Mouse (Mus musculus) embryo, embryonic 9.5 days (tissue): Measurements from ENCODE around the gene Mum1.

ENCODE experiments used
- DNase-seq: peaks from one replicate; pipeline ENCODE4 v3.0.0-alpha.2; 2017; ENCODE audit errors: extremely low spot score

Mum1 gene

GRCm38 (mm10) chr10:80271186-80271843 lies 45.1 kb downstream of the Mum1 start:
- no peak for DNase-seq

DNA sequence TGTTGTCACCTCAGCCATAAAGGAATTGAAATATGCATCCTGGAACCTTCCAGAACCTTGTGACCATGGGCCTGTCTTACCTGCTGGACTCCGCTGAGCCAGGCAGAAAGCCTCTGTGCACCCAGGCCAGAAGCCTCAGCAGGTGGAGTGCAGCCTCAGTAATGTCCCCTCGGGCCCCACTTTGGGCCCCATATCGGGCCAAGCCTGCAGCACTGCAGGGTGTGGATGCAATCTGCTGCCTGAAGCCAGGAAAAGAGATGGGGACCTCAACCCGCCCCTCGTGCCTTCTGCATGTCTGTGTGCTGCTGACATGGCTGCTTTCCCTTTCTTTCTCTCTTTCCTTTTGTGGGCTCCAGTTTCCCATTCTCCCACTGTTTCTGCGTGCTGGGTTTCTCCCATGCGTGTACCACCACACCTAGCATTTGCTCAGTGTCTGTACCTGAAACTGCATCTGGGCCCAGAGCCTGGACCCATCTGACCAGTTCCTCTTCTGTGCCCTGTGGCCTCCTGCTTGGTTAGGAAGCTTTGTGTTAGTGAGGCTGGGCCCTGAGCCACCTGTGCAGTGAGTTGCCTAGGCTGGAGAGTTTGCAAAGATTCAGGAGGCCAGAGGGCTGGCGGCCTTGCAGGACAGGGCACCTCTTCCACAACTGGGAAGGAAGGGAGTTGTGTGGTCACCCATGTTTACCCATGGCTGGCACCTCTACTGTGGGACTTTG lies 45.8 kb downstream of the Mum1 start:
- no peak for DNase-seq

DNA sequence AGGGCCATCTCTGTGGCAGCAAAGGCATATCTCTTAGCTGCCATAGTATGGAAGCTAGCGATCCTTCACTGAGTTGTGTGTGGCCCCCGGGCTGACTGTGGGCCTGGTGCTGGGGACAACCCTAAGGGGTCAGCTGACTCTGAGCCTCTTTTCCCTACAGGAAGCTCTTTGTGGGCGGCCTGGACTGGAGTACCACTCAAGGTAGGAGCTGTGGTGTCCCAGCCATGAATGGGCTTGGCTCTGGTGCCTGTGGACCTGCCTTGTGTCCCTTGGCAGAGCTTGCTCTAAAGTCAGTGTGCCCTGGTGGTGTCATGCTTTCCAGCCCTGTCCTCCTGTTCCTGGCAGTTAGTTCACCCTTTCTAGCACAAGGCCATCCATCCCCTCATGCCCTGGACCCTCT lies 47.6 kb downstream of the Mum1 start:
- DNase-seq, result no peak

DNA sequence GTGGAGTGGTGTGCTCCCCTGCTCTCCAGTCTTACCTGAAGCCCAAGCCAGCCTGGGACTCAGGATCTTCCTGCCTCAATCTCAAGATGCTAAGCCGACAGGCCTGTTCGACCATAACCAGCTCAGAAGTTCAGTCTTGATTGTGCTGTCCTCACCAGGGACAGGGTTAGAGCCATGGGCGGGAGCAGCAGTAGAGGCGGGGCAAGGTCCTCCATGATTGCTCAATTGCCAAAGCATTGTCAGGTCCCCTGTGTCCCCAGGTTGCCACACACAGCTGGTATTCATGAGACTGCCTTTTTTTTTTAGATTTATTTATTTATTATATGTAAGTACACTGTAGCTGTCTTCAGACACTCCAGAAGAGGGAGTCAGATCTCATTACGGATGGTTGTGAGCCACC lies 50.0 kb downstream of the Mum1 start:
- no peak for DNase-seq

DNA sequence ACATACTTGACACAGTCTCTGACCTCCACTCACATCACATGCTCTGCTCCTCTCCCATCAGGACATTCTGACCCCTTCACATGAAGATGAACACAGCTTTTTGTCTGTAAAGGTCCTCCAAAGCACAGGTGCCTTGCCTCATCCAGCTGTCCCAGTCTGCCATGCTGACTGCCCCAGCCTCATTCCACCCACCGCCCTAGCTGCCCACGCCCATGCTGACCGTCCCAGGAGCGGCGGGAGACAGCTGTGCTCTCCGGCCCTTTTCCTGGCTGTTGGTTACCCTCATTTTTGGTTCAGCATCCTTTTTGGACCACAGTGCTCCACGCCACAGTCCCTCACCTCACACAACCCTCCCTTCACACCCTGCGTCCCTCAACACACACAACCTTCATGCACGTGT lies 52.2 kb downstream of the Mum1 start:
- DNase-seq, result no peak

DNA sequence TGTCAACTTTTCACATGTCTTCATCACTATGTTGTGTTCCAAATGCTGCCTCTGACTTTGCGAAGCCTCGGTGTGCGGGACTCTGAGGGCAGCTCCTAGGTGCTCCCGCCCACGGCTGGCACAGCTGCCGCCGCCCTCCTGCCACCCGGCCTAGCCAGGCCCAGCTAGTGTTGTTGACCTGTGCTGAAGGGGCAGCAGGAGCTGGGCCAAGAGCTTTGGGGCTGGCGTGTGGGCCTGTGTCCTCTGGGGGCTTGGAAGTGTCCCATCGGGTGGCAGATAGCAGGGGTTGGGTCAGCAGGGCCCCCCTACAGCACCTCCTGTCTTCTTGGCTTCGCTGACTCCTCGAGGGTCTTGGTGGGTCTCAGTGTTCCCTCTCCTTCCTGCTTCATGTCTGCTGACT lies 53.0 kb downstream of the Mum1 start:
- no peak for DNase-seq

DNA sequence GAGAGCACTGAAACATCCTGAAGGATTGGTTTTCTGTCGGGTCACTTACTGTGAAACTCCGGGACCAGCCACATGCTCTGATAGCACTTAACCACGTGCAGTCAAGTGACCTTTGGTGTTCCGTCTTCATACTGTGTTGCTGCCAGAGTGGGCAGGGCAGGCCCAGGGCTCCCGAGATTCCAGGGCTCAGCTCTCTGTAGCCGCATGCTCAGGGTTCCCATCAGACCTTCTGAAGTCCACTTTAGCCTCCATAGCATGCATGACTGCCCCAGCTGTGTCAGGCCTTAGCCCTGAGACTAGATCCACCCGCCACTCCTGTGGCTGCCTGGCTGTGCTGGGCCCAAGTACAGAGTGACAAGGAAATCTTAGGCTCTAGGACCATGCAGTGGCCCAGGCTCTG lies 55.1 kb downstream of the Mum1 start:
- DNase-seq, result no peak

DNA sequence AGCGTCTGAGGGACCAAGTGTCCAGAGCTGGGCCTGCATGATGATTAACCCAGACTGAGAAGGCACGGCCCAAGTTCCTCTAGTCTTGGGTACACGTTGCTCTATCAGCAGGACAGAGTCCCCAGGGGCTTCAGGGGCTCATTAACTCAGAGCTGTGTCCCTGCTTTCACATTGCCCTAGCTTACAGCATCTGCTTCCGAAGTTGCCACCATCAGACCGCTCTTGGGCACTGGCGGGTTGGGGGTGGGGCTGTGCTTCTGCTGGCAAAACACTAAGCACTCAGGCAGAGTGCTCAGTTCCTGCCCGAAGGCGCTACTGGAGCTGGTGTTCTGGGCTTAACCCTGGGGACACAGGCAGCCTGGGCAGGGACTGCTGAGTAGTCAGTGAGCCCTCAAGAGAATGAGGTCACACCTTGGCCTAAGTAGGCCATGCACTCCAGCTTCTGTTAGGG lies 55.7 kb downstream of the Mum1 start:
- no peak for DNase-seq

DNA sequence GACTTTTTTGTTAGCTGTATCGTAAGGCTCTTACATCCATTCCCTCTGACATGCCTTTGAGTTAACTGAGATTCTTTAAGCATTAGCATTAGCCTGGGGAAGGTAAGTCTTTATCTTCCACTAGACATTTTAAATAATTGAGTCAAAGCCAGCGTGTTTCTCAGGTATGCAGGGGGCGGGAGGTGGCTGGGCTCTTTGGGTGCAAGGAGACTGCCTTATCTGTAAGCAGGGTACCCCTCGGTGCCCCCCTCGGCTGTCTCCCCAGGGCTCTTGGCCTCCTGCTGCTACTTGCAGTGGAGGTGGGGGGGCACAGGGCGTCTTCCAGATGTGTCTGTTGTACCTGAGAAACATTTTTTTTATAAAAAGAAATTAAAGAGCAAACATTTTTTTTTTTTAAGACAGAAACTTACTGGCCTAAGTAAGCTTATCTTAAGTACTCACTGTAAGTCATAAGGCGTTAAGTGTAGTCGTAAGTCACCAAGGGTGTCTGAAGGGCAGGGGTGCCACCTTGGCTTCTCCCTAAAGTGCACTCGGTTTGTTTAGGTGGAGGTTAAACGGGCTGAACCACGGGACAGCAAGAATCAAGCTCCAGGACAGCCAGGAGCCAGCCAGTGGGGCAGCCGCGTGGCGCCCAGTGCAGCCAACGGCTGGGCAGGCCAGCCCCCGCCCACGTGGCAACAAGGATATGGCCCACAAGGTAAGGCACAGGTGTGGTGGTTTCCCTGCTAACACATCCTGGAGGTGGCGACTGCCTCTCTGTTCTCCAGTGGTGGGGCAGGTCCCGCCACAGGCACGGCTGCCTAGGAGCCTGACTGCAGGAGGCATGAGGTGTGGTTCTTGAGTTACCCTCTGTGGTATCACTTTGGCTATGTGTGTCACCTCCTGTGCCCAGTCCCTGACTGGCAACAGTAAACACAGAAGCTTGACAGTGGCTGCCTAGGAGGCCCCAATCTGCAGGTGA lies 56.5 kb downstream of the Mum1 start:
- DNase-seq, result no peak

GRCm38 (mm10) chr10:80285222-80286070 lies 59.2 kb downstream of the Mum1 start:
- no peak for DNase-seq

DNA sequence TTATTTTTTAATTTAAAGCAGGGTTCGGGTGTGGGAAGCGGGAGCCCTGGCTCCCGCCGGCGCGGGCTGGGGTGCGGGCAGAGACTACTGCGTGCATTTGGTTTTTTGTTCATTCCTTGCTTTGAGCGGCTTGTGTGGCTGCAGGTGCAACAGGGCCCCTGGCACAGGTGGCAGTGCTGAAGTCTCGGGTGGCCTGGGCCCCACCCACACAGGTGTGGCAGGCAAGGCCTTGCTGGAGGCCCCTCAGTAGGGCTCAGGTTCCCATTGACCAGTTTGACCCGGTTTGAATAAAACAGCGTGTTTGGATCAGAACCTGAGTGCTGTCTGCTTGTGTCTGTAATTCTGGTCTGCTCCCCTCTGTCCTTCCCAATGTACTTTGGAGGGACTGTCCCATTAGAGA lies 61.9 kb downstream of the Mum1 start:
- DNase-seq, result no peak

GRCm38 (mm10) chr10:80288657-80289056 lies 62.4 kb downstream of the Mum1 start:
- no peak for DNase-seq

- DNase-seq, result peak; percentile 94
Measured at GRCm38 (mm10) chr10:80292251-80293146, 66.3 kb downstream of the Mum1 start, which contains the start of gene Rps15. Gene Rps15 (plus strand): TSS chr10:80292453.

DNA sequence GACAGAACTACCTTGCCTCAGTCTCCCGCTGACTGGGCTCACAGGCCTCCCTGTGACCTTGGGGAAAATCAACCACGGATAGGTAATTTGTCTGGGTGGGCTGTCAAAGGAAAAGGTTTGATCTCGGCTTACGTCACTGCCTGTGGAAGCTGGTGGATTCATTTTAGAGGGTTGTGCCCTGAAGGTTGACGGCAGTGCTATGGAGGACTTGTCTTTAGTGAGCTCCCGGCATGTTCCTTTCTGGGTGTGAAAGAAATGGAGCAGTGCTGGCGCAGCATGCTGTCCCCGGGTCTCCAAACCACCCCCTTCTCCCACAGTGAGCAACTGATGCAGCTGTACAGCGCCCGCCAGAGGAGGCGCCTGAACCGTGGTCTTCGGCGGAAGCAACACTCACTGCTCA lies 67.1 kb downstream of the Mum1 start:
- no peak for DNase-seq
